Mouse (Mus musculus): Measurements from ENCODE around the gene Mlh1. TPM values are rescaled to one million over a fixed set of nuclear protein-coding genes. Genes with fewer than 3 reads are reported as not detected.

Gene Mlh1
- 49.8 and 50.7 TPM in 2 replicates for polyA plus RNA-seq (2016; fragmentation: Nextera tagmentation; extraction: Ambion mirVana)

- Histone ChIP-seq H3K4me3 (peak within 1 kb of the TSS; percentile 82), H3K36me3 (peaks cover 48% of the 10 kb centered on the region), H3K27me3 (ENCODE audit: low read depth, poor library complexity, severe bottlenecking) (no peaks in the 10 kb centered on the region), H3K9me3 (replicated peaks) (no peaks in the 10 kb centered on the region), H3K4me1 (peaks cover 43% of the 10 kb centered on the region), H3K27ac (peak within 1 kb of the TSS; percentile 97)
- under 1% methylated on average over 64 of the region's 64 CpGs for WGBS
- DNase-seq (ENCODE audit: low spot score), result peak; percentile 94
Measured at GRCm38 (mm10) chr9:111271434-111272160, at the start of gene Mlh1, which contains the start of gene Epm2aip1. Gene Mlh1 (minus strand): TSS chr9:111271791. Gene Epm2aip1 (plus strand): TSS chr9:111271929.

- Histone ChIP-seq H3K36me3 (no peaks in the 10 kb centered on the region), H3K27me3 (ENCODE audit: low read depth, poor library complexity, severe bottlenecking) (no peaks in the 10 kb centered on the region), H3K9me3 (replicated peaks) (no peaks in the 10 kb centered on the region), H3K4me3 (no peak overlapping the region), H3K27ac (no peak overlapping the region), H3K4me1 (no peaks in the 10 kb centered on the region)
- WGBS, result 78% methylated on average over 4 of the region's 4 CpGs
- no peak for DNase-seq (ENCODE audit: low spot score)
Measured at GRCm38 (mm10) chr9:111320912-111321311, 49.3 kb upstream of the Mlh1 start.

- H3K4me3 ChIP-seq, result no peak overlapping the region
- DNase-seq (ENCODE audit: low spot score), result peak; percentile 61
- WGBS, result 40% methylated on average over 5 of the region's 5 CpGs
- peaks cover 19% of the 10 kb centered on the region for H3K4me1 ChIP-seq
- no peaks in the 10 kb centered on the region for H3K36me3 ChIP-seq
- H3K9me3 ChIP-seq (replicated peaks), result 0 out of 2 replicates have a peak, but pooled peaks cover 3% of the 10 kb centered on the region
- H3K27ac ChIP-seq, result no peak overlapping the region
- peaks cover 59% of the 10 kb centered on the region for H3K27me3 ChIP-seq (ENCODE audit: low read depth, poor library complexity, severe bottlenecking)
Measured at GRCm38 (mm10) chr9:111314219-111314618, 42.6 kb upstream of the Mlh1 start.

- WGBS, result 28% methylated on average over 5 of the region's 5 CpGs
- Histone ChIP-seq H3K27ac (no peak overlapping the region), H3K27me3 (ENCODE audit: low read depth, poor library complexity, severe bottlenecking) (peaks cover 63% of the 10 kb centered on the region), H3K4me1 (peaks cover 19% of the 10 kb centered on the region), H3K36me3 (no peaks in the 10 kb centered on the region), H3K9me3 (replicated peaks) (0 out of 2 replicates have a peak, but pooled peaks cover 3% of the 10 kb centered on the region), H3K4me3 (no peak overlapping the region)
- DNase-seq (ENCODE audit: low spot score), result no peak
Measured at GRCm38 (mm10) chr9:111313793-111314192, 42.2 kb upstream of the Mlh1 start.

GRCm38 (mm10) chr9:111313299-111313698 lies 41.7 kb upstream of the Mlh1 start:
- H3K9me3 ChIP-seq (replicated peaks), result 0 out of 2 replicates have a peak, but pooled peaks cover 3% of the 10 kb centered on the region
- H3K27ac ChIP-seq, result no peak overlapping the region
- H3K27me3 ChIP-seq (ENCODE audit: low read depth, poor library complexity, severe bottlenecking), result peaks cover 64% of the 10 kb centered on the region
- no peaks in the 10 kb centered on the region for H3K36me3 ChIP-seq
- 16% methylated on average over 5 of the region's 6 CpGs for WGBS
- DNase-seq (ENCODE audit: low spot score), result no peak
- H3K4me3 ChIP-seq, result no peak overlapping the region
- H3K4me1 ChIP-seq, result peaks cover 19% of the 10 kb centered on the region

- Histone ChIP-seq H3K27ac (peak overlapping the region; percentile 61), H3K4me3 (peak overlapping the region; percentile 58), H3K4me1 (peaks cover 19% of the 10 kb centered on the region), H3K9me3 (replicated peaks) (0 out of 2 replicates have a peak, but pooled peaks cover 3% of the 10 kb centered on the region), H3K27me3 (ENCODE audit: low read depth, poor library complexity, severe bottlenecking) (peaks cover 64% of the 10 kb centered on the region), H3K36me3 (no peaks in the 10 kb centered on the region)
- 1% methylated on average over 59 of the region's 59 CpGs for WGBS
- DNase-seq (ENCODE audit: low spot score), result peak; percentile 62
Measured at GRCm38 (mm10) chr9:111312442-111313141, 41.0 kb upstream of the Mlh1 start.

GRCm38 (mm10) chr9:111311843-111312441 lies 40.4 kb upstream of the Mlh1 start:
- H3K27ac ChIP-seq, result peak overlapping the region; percentile 61
- H3K27me3 ChIP-seq (ENCODE audit: low read depth, poor library complexity, severe bottlenecking), result peaks cover 64% of the 10 kb centered on the region
- DNase-seq (ENCODE audit: low spot score), result peak; percentile 51
- 3% methylated on average over 91 of the region's 98 CpGs for WGBS
- 0 out of 2 replicates have a peak, but pooled peaks cover 3% of the 10 kb centered on the region for H3K9me3 ChIP-seq (replicated peaks)
- H3K36me3 ChIP-seq, result no peaks in the 10 kb centered on the region
- peaks cover 19% of the 10 kb centered on the region for H3K4me1 ChIP-seq
- H3K4me3 ChIP-seq, result peak overlapping the region; percentile 58

- peaks cover 64% of the 10 kb centered on the region for H3K27me3 ChIP-seq (ENCODE audit: low read depth, poor library complexity, severe bottlenecking)
- H3K4me1 ChIP-seq, result peaks cover 19% of the 10 kb centered on the region
- WGBS, result 11% methylated on average over 72 of the region's 72 CpGs
- no peaks in the 10 kb centered on the region for H3K36me3 ChIP-seq
- peak within 1 kb of the TSS; percentile 61 for H3K27ac ChIP-seq
- peak within 1 kb of the TSS; percentile 58 for H3K4me3 ChIP-seq
- DNase-seq (ENCODE audit: low spot score), result peak; percentile 61
- H3K9me3 ChIP-seq (replicated peaks), result 0 out of 2 replicates have a peak, but pooled peaks cover 3% of the 10 kb centered on the region
Measured at GRCm38 (mm10) chr9:111311031-111311842, 39.6 kb upstream of the Mlh1 start, which contains the start of gene Trank1. Gene Trank1 (plus strand): TSS chr9:111311739.

GRCm38 (mm10) chr9:111306142-111306541 lies 34.6 kb upstream of the Mlh1 start:
- Histone ChIP-seq H3K4me1 (no peaks in the 10 kb centered on the region; the same call in 1 of the 2 replicates), H3K27ac (no peak overlapping the region), H3K36me3 (no peaks in the 10 kb centered on the region), H3K9me3 (replicated peaks) (0 out of 2 replicates have a peak, but pooled peaks cover 1% of the 10 kb centered on the region), H3K4me3 (no peak overlapping the region), H3K27me3 (ENCODE audit: low read depth, poor library complexity, severe bottlenecking) (peaks cover 24% of the 10 kb centered on the region)
- WGBS, result 74% methylated on average over 7 of the region's 7 CpGs
- DNase-seq (ENCODE audit: low spot score), result no peak

GRCm38 (mm10) chr9:111304036-111304435 lies 32.4 kb upstream of the Mlh1 start:
- H3K4me1 ChIP-seq, result no peaks in the 10 kb centered on the region
- H3K36me3 ChIP-seq, result no peaks in the 10 kb centered on the region
- WGBS, result 93% methylated on average over 6 of the region's 6 CpGs
- no peak overlapping the region for H3K27ac ChIP-seq
- H3K27me3 ChIP-seq (ENCODE audit: low read depth, poor library complexity, severe bottlenecking), result peaks cover 3% of the 10 kb centered on the region; the same call in 1 of the 2 replicates
- H3K9me3 ChIP-seq (replicated peaks), result no peaks in the 10 kb centered on the region
- no peak overlapping the region for H3K4me3 ChIP-seq
- no peak for DNase-seq (ENCODE audit: low spot score)

GRCm38 (mm10) chr9:111302196-111302831 lies 30.7 kb upstream of the Mlh1 start:
- H3K36me3 ChIP-seq, result no peaks in the 10 kb centered on the region
- no peak for DNase-seq (ENCODE audit: low spot score)
- no peaks in the 10 kb centered on the region for H3K4me1 ChIP-seq
- no peaks in the 10 kb centered on the region for H3K27me3 ChIP-seq (ENCODE audit: low read depth, poor library complexity, severe bottlenecking)
- H3K27ac ChIP-seq, result no peak overlapping the region
- WGBS, result 80% methylated on average over 12 of the region's 12 CpGs
- no peak overlapping the region for H3K4me3 ChIP-seq
- no peaks in the 10 kb centered on the region for H3K9me3 ChIP-seq (replicated peaks)

- Histone ChIP-seq H3K27me3 (ENCODE audit: low read depth, poor library complexity, severe bottlenecking) (no peaks in the 10 kb centered on the region), H3K9me3 (replicated peaks) (no peaks in the 10 kb centered on the region), H3K36me3 (no peaks in the 10 kb centered on the region), H3K4me3 (no peak overlapping the region), H3K4me1 (no peaks in the 10 kb centered on the region), H3K27ac (no peak overlapping the region)
- 87% methylated on average over 2 of the region's 2 CpGs for WGBS
- no peak for DNase-seq (ENCODE audit: low spot score)
Measured at GRCm38 (mm10) chr9:111298606-111299005, 27.0 kb upstream of the Mlh1 start.

Data from limb, embryonic 10.5 days (tissue).